30 mouse cellular contexts compared by ENCODE assay signal in the genomic region with DNA sequence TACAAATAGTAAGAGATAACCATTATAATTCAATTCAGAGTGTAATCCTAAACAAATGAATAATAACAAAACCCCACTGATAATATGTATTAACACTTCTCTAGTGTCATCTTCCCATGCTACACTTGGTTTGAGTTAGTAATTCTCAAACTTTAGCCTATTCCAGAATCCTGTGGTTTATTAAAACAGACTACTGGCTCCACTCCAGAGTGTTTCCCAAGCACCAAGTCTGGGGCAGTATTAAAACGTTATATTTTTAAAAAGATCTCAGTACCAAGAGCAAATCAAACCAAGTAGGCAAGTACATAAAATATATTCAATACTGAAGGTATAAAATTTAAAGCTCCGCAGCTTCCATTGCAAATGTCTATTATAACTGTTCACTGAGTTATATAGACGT. TPM values are rescaled to one million over a fixed set of nuclear protein-coding genes. Genes with fewer than 3 reads are reported as not detected.
A peak's percentile ranks its signal among the peaks of the same experiment; 100 is the strongest.
DNase-seq lines count a peak whose midpoint lies in the region; ATAC-seq and TF ChIP-seq lines count a peak whose summit lies in the region.
"Had no signal": no experiment of that assay in that cellular context is flagged by ENCODE, and none has a peak within 500 bp of the region (broad histone marks: within the 10 kb centered on the region; RNA-seq: fewer than 3 reads in every experiment).

No protein-coding gene starts in this region.

- H3K4me1 ChIP-seq in kidney, adult 2 months (ENCODE audit: control insufficient read depth, insufficient read depth, low read length): no peaks in the 10 kb centered on the region; the same call in 1 of the 2 replicates
- no peaks in the 10 kb centered on the region for H3K4me1 ChIP-seq in kidney, embryonic 14.5 days (ENCODE audit: control insufficient read depth, insufficient read depth, low read length)
- H3K4me1 ChIP-seq: intestine, embryonic 15.5 days had no signal

- H3K36me3 ChIP-seq in kidney, adult 2 months (ENCODE audit: control insufficient read depth, insufficient read depth, low read length): no peaks in the 10 kb centered on the region
- no peaks in the 10 kb centered on the region for H3K36me3 ChIP-seq in kidney, embryonic 14.5 days (ENCODE audit: control insufficient read depth, insufficient read depth, low read length)
- H3K36me3 ChIP-seq in myocyte (ENCODE audit: control insufficient read depth, insufficient read depth): no peaks in the 10 kb centered on the region
- H3K36me3 ChIP-seq: embryonic facial prominence, embryonic 15.5 days; forebrain, embryonic 12.5 days; forebrain, embryonic 15.5 days; heart, embryonic 12.5 days; heart, embryonic 15.5 days; hindbrain, embryonic 12.5 days; hindbrain, embryonic 15.5 days had no signal

- no peaks in the 10 kb centered on the region for H3K9me3 ChIP-seq in kidney, embryonic 14.5 days (ENCODE audit: control insufficient read depth, low read length)
- H3K9me3 ChIP-seq: embryonic facial prominence, embryonic 15.5 days; forebrain, embryonic 12.5 days; forebrain, embryonic 15.5 days; G1E; heart, embryonic 12.5 days; heart, embryonic 15.5 days; hindbrain, embryonic 12.5 days; hindbrain, embryonic 15.5 days; intestine, embryonic 15.5 days had no signal

- TF ChIP-seq CTCF in kidney, adult 2 months (conservative IDR thresholded peaks at IDR 0.05; ENCODE audit: insufficient read depth, insufficient read length, low read depth, low read length): no peak

- no peak overlapping the region for H3K4me3 ChIP-seq in kidney, adult 2 months (ENCODE audit: insufficient read depth, low read depth, low read length)
- no peak overlapping the region for H3K4me3 ChIP-seq in kidney, embryonic 14.5 days (ENCODE audit: low read length)
- H3K4me3 ChIP-seq in myocyte: no peak overlapping the region
- H3K4me3 ChIP-seq: embryonic facial prominence, embryonic 15.5 days; forebrain, embryonic 12.5 days; forebrain, embryonic 15.5 days; heart, embryonic 12.5 days; heart, embryonic 15.5 days; hindbrain, embryonic 12.5 days; hindbrain, embryonic 15.5 days; intestine, embryonic 15.5 days had no signal

- WGBS in kidney, adult 2 months: 63% methylated on average over 3 of the region's 3 CpGs
- WGBS in kidney, embryonic 14.5 days: 76% methylated on average over 3 of the region's 3 CpGs

- no peak overlapping the region for H3K4me2 ChIP-seq in kidney, embryonic 14.5 days (replicated peaks; ENCODE audit: low read depth, low read length)
- H3K4me2 ChIP-seq in myocyte (ENCODE audit: low read depth): peak overlapping the region; percentile 36
- H3K4me2 ChIP-seq: embryonic facial prominence, embryonic 15.5 days; forebrain, embryonic 12.5 days; forebrain, embryonic 15.5 days; heart, embryonic 12.5 days; heart, embryonic 15.5 days; hindbrain, embryonic 12.5 days; hindbrain, embryonic 15.5 days; intestine, embryonic 15.5 days had no signal

- no peak overlapping the region for H3ac ChIP-seq in myocyte (ENCODE audit: control insufficient read depth, insufficient read length)

- H3K79me2 ChIP-seq in myocyte (ENCODE audit: control insufficient read depth, insufficient read depth): peaks cover 94% of the 10 kb centered on the region

- H3K27me3 ChIP-seq in kidney, adult 2 months (replicated peaks; ENCODE audit: control insufficient read depth, insufficient read depth, low read length): no peaks in the 10 kb centered on the region
- no peaks in the 10 kb centered on the region for H3K27me3 ChIP-seq in kidney, embryonic 14.5 days (ENCODE audit: control insufficient read depth, insufficient read depth, low read length)
- H3K27me3 ChIP-seq in myocyte (ENCODE audit: control insufficient read depth, insufficient read depth, insufficient read length): no peaks in the 10 kb centered on the region
- H3K27me3 ChIP-seq: CH12.LX; embryonic facial prominence, embryonic 15.5 days; forebrain, embryonic 12.5 days; forebrain, embryonic 15.5 days; heart, embryonic 12.5 days; heart, embryonic 15.5 days; hindbrain, embryonic 12.5 days; hindbrain, embryonic 15.5 days; intestine, embryonic 15.5 days had no signal

- H3K27ac ChIP-seq in kidney, adult 2 months (ENCODE audit: insufficient read depth, low read depth, low read length): no peak overlapping the region
- H3K27ac ChIP-seq in kidney, embryonic 14.5 days (ENCODE audit: low read depth, low read length): no peak overlapping the region
- H3K27ac ChIP-seq: embryonic facial prominence, embryonic 15.5 days; forebrain, embryonic 12.5 days; forebrain, embryonic 15.5 days; heart, embryonic 15.5 days; hindbrain, embryonic 15.5 days; intestine, embryonic 15.5 days had no signal

- DNase-seq in adrenal gland, postnatal 10 days: peak; percentile 22
- no peak for DNase-seq in adrenal gland, postnatal 4 days (ENCODE audit: low spot score in 2 of 2)
- peak; percentile 9 for DNase-seq in kidney, adult 2 months
- peak; percentile 80 for DNase-seq in NIH3T3 (ENCODE audit: low read depth)
- no peak for DNase-seq in spleen, postnatal 36 days (ENCODE audit: low spot score in 2 of 2)
- DNase-seq in thymus, postnatal 0 days (ENCODE audit: low spot score): no peak
- DNase-seq: adrenal gland, postnatal 14 days; B cell, adult 2 months; cerebellum, adult 11-12 months; cerebellum, adult 8-10 months; cerebellum, postnatal 10 days; cerebellum, postnatal 36 days; embryo, embryonic 11 days; gastrocnemius, postnatal 14 days; heart, adult 18-20 months; heart, postnatal 10 days; kidney, adult 11 months had no signal

- H3K9ac ChIP-seq in kidney, embryonic 14.5 days (ENCODE audit: low read depth, low read length): no peak overlapping the region
- H3K9ac ChIP-seq: embryonic facial prominence, embryonic 15.5 days; forebrain, embryonic 12.5 days; forebrain, embryonic 15.5 days; heart, embryonic 12.5 days; heart, embryonic 15.5 days; hindbrain, embryonic 12.5 days; hindbrain, embryonic 15.5 days; intestine, embryonic 15.5 days had no signal

- TF ChIP-seq POLR2A in kidney, adult 2 months (IDR thresholded peaks at IDR 0.05; ENCODE audit: low read depth, low read length): no peak
- TF ChIP-seq POLR2A in myocyte (IDR thresholded peaks at IDR 0.05; ENCODE audit: insufficient read length, low read depth): no peak

- no peak for ATAC-seq in kidney, embryonic 14.5 days (ENCODE audit: low FRiP score, low TSS enrichment)
- ATAC-seq: activated CD4-positive, CD25-positive, alpha-beta regulatory T cell, adult 4 months; forebrain, embryonic 15.5 days; intestine, embryonic 15.5 days had no signal

TF ChIP-seq in myocyte, 11 proteins besides CTCF, POLR2A, EP300 and RAD21:
- TF ChIP-seq POLR2AphosphoS2 (IDR thresholded peaks at IDR 0.05; ENCODE audit: insufficient read length, low read depth) (no peak), CEBPB (IDR thresholded peaks at IDR 0.05; ENCODE audit: insufficient read depth, poor library complexity, severe bottlenecking) (0 out of 2 replicates have a peak, but pooled peaks have one; percentile 19)

RNA-seq across cellular contexts. Expression of a gene that starts 26.0 kb away (rescaled TPM):
- total RNA-seq in adrenal gland, postnatal 10 days (2021): 10 to 100 TPM; 28.8 to 34.1 TPM
- total RNA-seq in adrenal gland, postnatal 4 days (2021): 10 to 100 TPM; 34.3 to 34.6 TPM
- polyA plus RNA-seq in kidney, adult 2 months (2012; rRNA removed): 5.9 and 8.4 TPM in 2 replicates
- polyA plus RNA-seq in kidney, embryonic 14.5 days (2014; fragmentation: Nextera tagmentation; extraction: Ambion mirVana): 34.4 and 64.9 TPM in 2 replicates
- polyA plus RNA-seq in myocyte (2012; fragmentation: generic; extraction: Trizol): 13.7 TPM
- polyA plus RNA-seq in thymus, postnatal 0 days (2015; fragmentation: Nextera tagmentation; extraction: Ambion mirVana): 43.7 and 48.1 TPM in 2 replicates

RNA-seq across cellular contexts. Expression of a gene that starts 53.4 kb away (rescaled TPM):
- total RNA-seq in adrenal gland, postnatal 10 days (2021): 1 to 10 TPM; 6.6 to 7.1 TPM
- 1 to 10 TPM; 7.2 to 7.3 TPM for total RNA-seq in adrenal gland, postnatal 4 days (2021)
- 1.5 and 2.0 TPM in 2 replicates for polyA plus RNA-seq in kidney, adult 2 months (2012; rRNA removed)
- 10.3 and 13.0 TPM in 2 replicates for polyA plus RNA-seq in kidney, embryonic 14.5 days (2014; fragmentation: Nextera tagmentation; extraction: Ambion mirVana)
- polyA plus RNA-seq in myocyte (2012; fragmentation: generic; extraction: Trizol): 1.3 TPM
- 6.7 TPM in 2 replicates for polyA plus RNA-seq in thymus, postnatal 0 days (2015; fragmentation: Nextera tagmentation; extraction: Ambion mirVana)

Comparison
In these comparisons a context has a peak if more than half of its experiments do, and no peak if none do; other contexts are left out.
1. DNase-seq: peak in adrenal gland, postnatal 10 days (single experiment), kidney, adult 2 months (single experiment) and NIH3T3 (single experiment); none in adrenal gland, postnatal 4 days (0 of 2), spleen, postnatal 36 days (0 of 2) and thymus, postnatal 0 days (single experiment).